Mouse (Mus musculus) C2C12 (cell line): ENCODE measurements at regions not wholly inside any gene's neighbourhood (a gene's known extent, or its start where the extent isn't known, plus 50 kb on each side); places are given as distances from the start of the nearest gene placed in this dataset.

Source experiments
- CEBPB ChIP-seq: IDR thresholded peaks from one replicate; pipeline ENCODE4 v1.6.1; 2011; ENCODE audit warnings: low read depth, mild to moderate bottlenecking, control low read depth, moderate library complexity
- CTCF ChIP-seq: IDR thresholded peaks from one replicate; pipeline ENCODE4 v1.5.1; 2011; ENCODE audit not compliant: control insufficient read depth, insufficient read depth, insufficient read length
- MAX ChIP-seq: IDR thresholded peaks from one replicate; pipeline ENCODE4 v1.6.1; 2011; ENCODE audit warnings: mild to moderate bottlenecking, control low read depth
- MYOD1 ChIP-seq: IDR thresholded peaks from one replicate; pipeline ENCODE4 v1.6.1; 2011; ENCODE audit warnings: low read depth; ENCODE audit not compliant: control insufficient read depth, insufficient read length
- MYOG ChIP-seq: IDR thresholded peaks from one replicate; pipeline ENCODE4 v1.6.1; 2011; ENCODE audit not compliant: control insufficient read depth, insufficient read length; ENCODE audit errors: extremely low read depth

DNA sequence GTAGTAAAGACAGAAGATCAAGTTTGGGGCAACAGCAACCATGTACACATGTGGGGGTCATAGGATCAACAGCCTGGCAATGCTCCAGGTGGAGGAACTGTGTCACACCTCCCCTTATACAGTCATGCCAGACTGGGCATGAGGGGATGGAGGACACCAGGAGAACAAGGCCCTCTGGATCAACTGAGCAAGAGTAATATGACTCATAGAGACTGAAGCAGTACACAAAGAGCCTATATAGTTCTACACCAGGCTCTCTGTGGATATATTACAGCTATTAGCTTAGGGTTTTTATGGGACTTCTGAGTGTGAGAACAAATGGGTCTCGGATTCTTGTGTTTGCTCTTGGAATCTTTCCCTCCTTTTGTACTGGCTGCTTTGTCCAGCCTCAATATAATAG, 57.9 kb upstream of the Ifngr1 start:
- TF ChIP-seq CTCF = no peak
- no peak for TF ChIP-seq MYOG
- TF ChIP-seq MYOD1 = no peak
- TF ChIP-seq MAX = no peak
- TF ChIP-seq CEBPB = no peak
